Mouse (Mus musculus) midbrain, embryonic 16.5 days (tissue): ENCODE data around the gene Tm2d3. TPM values are rescaled to one million over a fixed set of nuclear protein-coding genes. Genes with fewer than 3 reads are reported as not detected.
A peak's percentile ranks its signal among the peaks of the same experiment; 100 is the strongest.

ENCODE experiments used
- ATAC-seq: fragments of 200-750 bp; cut with Nextera tagmentation; 2 replicates; pipeline ENCODE4 v1.8.0; 2017; ENCODE audit warnings: moderate TSS enrichment
- H3K27ac ChIP-seq: fragments of 300-500 bp; sonication (generic); 2 replicates; pipeline ENCODE4 v1.5.1; 2014; ENCODE audit warnings: mild to moderate bottlenecking, low read length, mixed read lengths
- H3K27me3 ChIP-seq: fragments of 300-500 bp; sonication (generic); 2 replicates; pipeline ENCODE4 v1.6.1; 2014; ENCODE audit warnings: low read depth, low read length, mixed read lengths; ENCODE audit not compliant: control insufficient read depth, insufficient read depth
- H3K36me3 ChIP-seq: fragments of 300-500 bp; sonication (generic); 2 replicates; pipeline ENCODE4 v1.6.1; 2014; ENCODE audit warnings: mild to moderate bottlenecking, low read length, moderate library complexity, mixed read lengths; ENCODE audit not compliant: control insufficient read depth, insufficient read depth
- H3K4me1 ChIP-seq: fragments of 300-500 bp; sonication (generic); 2 replicates; pipeline ENCODE4 v1.6.1; 2014; ENCODE audit warnings: mild to moderate bottlenecking, low read length, mixed read lengths; ENCODE audit not compliant: control insufficient read depth, insufficient read depth
- H3K4me2 ChIP-seq: fragments of 300-500 bp; sonication (generic); 2 replicates; pipeline ENCODE4 v1.6.1; 2014; ENCODE audit warnings: mild to moderate bottlenecking, low read length, mixed read lengths
- H3K4me3 ChIP-seq: fragments of 300-500 bp; sonication (generic); 2 replicates; pipeline ENCODE4 v1.5.1; 2014; ENCODE audit warnings: low read depth, mild to moderate bottlenecking, low read length, moderate library complexity, mixed read lengths
- H3K9ac ChIP-seq: fragments of 300-500 bp; sonication (generic); 2 replicates; pipeline ENCODE4 v1.6.1; 2014; ENCODE audit warnings: low read depth, low read length, mixed read lengths
- H3K9me3 ChIP-seq: fragments of 300-500 bp; sonication (generic); replicated peaks from 2 replicates; pipeline ENCODE4 v1.6.1; 2014; ENCODE audit warnings: mild to moderate bottlenecking, low read length, mixed read lengths; ENCODE audit not compliant: control insufficient read depth, poor library complexity, severe bottlenecking
- WGBS: fragments of 180-500 bp; shearing (Covaris S2); extraction: QIAGEN DNeasy Blood & Tissue Kit; methylation state at CpG from one replicate; pipeline ENCODE4 v1.1.7; 2014; 5-methylcytosine and 5-hydroxymethylcytosine counted together
- polyA plus RNA-seq: library from polyadenylated mRNA; unstranded; fragments of >200 nt; fragmentation: Nextera tagmentation; extraction: Ambion mirVana; gene quantifications from 2 replicates; pipeline ENCODE4 v1.2.1, GENCODE M21; 2015

Gene Tm2d3
- polyA plus RNA-seq, 1 experiment from 2014 or later, result 85.6 TPM

DNA sequence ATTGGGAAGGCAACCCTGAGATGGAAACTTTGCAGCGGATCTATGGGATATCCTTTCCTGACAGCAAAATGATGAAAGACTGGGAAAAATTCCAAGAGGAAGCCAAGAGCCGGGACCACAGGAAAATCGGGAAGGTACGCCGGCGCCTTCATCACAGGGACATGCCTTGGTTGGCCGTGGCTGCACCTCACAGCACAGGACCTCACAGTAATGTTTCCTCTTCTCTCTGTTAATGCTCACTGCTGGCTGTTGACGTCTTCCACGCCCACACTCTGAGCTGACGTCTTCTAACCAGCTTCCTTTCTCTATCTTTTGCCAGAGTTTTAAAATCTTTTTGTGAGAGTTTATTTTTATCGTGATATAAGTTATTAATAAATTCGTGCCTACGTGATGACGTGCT, 27.1 kb upstream of the Tm2d3 start:
- no peak overlapping the region for H3K27ac ChIP-seq
- H3K4me2 ChIP-seq, result no peak overlapping the region
- peaks cover 16% of the 10 kb centered on the region; the same call in 1 of the 2 replicates for H3K36me3 ChIP-seq
- H3K27me3 ChIP-seq, result no peaks in the 10 kb centered on the region
- ATAC-seq, result no peak
- WGBS, result 89% methylated on average over 14 of the region's 14 CpGs
- no peak overlapping the region for H3K4me3 ChIP-seq
- H3K9me3 ChIP-seq, result no peaks in the 10 kb centered on the region
- H3K4me1 ChIP-seq, result no peaks in the 10 kb centered on the region
- no peak overlapping the region for H3K9ac ChIP-seq

DNA sequence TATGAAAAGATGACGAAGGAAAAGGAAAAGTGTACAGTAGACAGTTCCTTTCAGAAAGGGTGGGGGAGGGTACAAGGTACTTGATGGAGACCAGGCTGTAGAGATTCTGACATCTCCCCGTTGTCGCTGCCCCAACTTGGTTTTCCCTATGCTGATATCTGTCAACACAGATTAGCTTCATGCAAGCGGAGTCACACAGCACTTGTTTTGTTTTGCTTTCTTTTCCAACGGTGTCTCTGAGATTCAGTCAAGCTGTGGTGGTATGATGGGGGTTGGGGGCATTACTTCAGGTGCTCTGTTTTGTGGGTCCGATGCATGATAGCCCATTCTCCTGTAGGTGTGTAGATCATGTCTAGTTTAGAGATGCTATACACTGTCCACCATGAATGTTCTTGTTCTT, 23.5 kb upstream of the Tm2d3 start:
- H3K4me2 ChIP-seq, result no peak overlapping the region
- WGBS, result 92% methylated on average over 6 of the region's 6 CpGs
- ATAC-seq, result no peak
- no peak overlapping the region for H3K4me3 ChIP-seq
- peaks cover 16% of the 10 kb centered on the region; the same call in 1 of the 2 replicates for H3K36me3 ChIP-seq
- H3K9me3 ChIP-seq, result no peaks in the 10 kb centered on the region
- no peak overlapping the region for H3K27ac ChIP-seq
- H3K27me3 ChIP-seq, result no peaks in the 10 kb centered on the region
- H3K4me1 ChIP-seq, result no peaks in the 10 kb centered on the region
- H3K9ac ChIP-seq, result no peak overlapping the region

DNA sequence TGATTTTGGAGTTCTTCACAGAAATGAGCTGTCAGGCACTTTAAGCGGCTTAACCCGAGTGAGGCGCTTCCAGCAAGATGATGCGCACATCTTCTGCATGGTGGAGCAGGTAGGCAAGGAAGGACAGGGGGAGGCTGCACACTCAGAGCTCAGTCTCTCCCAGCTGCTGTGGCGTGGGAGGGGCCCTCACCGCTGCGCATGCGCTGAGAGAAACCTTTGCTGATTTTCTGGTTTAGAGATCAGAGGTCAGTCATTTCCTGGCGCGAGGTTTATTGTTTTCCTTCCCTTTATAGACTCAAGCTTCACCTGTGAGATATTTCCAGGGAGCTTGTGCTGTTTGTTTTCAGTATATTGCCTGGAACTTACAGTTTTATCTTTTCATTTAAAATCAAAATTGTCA, 12.9 kb upstream of the Tm2d3 start:
- no peak overlapping the region for H3K4me2 ChIP-seq
- no peak overlapping the region for H3K9ac ChIP-seq
- WGBS, result 76% methylated on average over 10 of the region's 10 CpGs
- H3K36me3 ChIP-seq, result peaks cover 10% of the 10 kb centered on the region
- no peak for ATAC-seq
- H3K4me3 ChIP-seq, result no peak overlapping the region
- no peaks in the 10 kb centered on the region for H3K27me3 ChIP-seq
- no peak overlapping the region for H3K27ac ChIP-seq
- no peaks in the 10 kb centered on the region for H3K9me3 ChIP-seq
- H3K4me1 ChIP-seq, result no peaks in the 10 kb centered on the region

DNA sequence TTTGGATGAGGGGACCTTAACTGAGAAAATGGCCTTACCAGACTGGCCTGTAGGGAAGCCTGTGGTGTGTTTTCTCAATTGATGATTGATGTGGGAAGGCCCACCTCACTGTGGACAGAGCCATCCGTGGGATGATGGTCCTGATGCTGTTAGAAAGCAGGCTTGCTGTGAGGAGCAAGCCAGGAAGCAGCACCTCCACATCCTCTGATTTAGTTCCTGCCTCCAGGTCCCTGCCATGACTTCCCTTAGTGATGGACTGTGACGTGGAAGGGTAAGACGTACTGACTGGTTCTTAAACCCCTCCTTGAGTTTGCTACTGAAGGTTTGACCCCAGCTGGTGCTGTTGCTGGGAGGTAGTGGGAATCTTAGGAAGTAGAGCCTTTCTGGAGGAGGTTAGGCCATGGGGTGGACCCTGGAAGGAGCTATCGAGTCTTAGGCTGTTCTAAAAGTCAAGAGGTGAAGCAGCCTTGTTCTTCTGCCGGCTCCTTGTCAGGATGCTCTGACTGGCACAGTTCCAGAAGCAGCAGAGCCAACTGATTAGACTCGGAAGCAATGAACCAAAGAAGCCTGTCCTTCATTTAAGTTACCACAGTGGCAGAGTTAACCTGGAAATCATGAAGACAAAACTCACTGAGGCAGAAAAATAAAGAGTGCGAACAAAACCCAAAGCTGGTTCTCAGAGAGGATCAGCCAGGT, 11.9 kb upstream of the Tm2d3 start:
- H3K27me3 ChIP-seq, result no peaks in the 10 kb centered on the region
- no peak overlapping the region for H3K4me2 ChIP-seq
- H3K36me3 ChIP-seq, result peaks cover 10% of the 10 kb centered on the region
- 72% methylated on average over 7 of the region's 7 CpGs for WGBS
- H3K4me3 ChIP-seq, result no peak overlapping the region
- no peak overlapping the region for H3K9ac ChIP-seq
- H3K9me3 ChIP-seq, result no peaks in the 10 kb centered on the region
- H3K27ac ChIP-seq, result no peak overlapping the region
- ATAC-seq, result no peak
- peaks cover 2% of the 10 kb centered on the region; the same call in 1 of the 2 replicates for H3K4me1 ChIP-seq

DNA sequence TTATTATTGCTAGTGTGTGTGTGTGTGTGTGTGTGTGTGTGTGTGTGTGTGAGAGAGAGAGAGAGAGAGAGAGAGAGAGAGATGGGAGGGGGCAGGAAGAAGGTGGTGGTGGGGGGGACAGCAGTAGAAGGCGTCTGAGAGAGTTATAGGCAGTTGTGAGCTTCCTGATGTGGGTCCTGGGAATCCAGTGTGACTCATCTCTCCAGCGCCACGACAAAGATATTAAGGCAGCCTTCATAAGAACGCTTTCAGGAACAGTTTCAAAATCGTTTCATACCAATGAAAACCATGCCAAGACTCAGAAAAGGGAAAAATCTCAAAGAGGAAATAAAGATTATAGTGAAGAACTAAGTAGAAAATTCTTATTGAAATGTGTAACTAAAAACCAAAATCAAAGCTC, 9.8 kb upstream of the Tm2d3 start:
- H3K4me2 ChIP-seq, result no peak overlapping the region
- H3K27ac ChIP-seq, result no peak overlapping the region
- peaks cover 5% of the 10 kb centered on the region; the same call in 1 of the 2 replicates for H3K4me1 ChIP-seq
- WGBS, result 85% methylated on average over 5 of the region's 5 CpGs
- H3K36me3 ChIP-seq, result peaks cover 3% of the 10 kb centered on the region
- H3K4me3 ChIP-seq, result no peak overlapping the region
- H3K27me3 ChIP-seq, result no peaks in the 10 kb centered on the region
- no peak overlapping the region for H3K9ac ChIP-seq
- no peak for ATAC-seq
- H3K9me3 ChIP-seq, result no peaks in the 10 kb centered on the region

DNA sequence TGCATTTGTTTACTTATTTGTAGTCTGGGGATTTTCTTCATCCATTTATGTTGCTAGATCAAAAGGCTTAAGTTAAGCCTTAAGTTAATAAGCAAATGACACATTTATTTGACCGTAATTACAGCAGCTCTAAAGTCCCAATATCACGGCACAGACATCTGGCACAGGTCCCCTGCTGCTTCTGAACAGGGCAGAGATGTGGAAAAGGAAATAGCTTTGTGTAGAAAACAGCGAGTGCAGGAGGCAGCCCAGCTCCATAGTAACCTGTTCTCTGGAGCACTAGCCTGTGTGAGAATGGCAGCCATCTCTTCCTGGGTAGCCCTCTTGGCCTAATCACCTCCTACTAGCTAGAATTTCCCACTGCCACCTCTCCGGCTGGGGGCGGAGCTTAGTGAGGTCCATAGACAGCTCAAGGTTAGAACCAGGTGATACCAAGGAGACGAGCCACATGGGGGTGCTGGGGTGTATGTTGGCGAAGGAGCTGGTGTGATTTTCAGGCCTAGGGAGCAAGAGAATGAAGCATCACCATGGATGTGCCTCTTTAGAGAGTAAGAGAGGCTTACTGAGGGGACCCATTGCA, 6.6 kb upstream of the Tm2d3 start:
- Histone ChIP-seq H3K9me3 (no peaks in the 10 kb centered on the region), H3K27ac (peak overlapping the region; percentile 28; the same call in 1 of the 2 replicates), H3K27me3 (no peaks in the 10 kb centered on the region), H3K9ac (no peak overlapping the region), H3K36me3 (peaks cover 3% of the 10 kb centered on the region; the same call in 1 of the 2 replicates), H3K4me2 (no peak overlapping the region), H3K4me1 (peaks cover 5% of the 10 kb centered on the region; the same call in 1 of the 2 replicates), H3K4me3 (no peak overlapping the region)
- ATAC-seq, result 0 out of 2 replicates have a peak, but pooled peaks have one; percentile 54
- WGBS, result 34% methylated on average over 7 of the region's 7 CpGs

DNA sequence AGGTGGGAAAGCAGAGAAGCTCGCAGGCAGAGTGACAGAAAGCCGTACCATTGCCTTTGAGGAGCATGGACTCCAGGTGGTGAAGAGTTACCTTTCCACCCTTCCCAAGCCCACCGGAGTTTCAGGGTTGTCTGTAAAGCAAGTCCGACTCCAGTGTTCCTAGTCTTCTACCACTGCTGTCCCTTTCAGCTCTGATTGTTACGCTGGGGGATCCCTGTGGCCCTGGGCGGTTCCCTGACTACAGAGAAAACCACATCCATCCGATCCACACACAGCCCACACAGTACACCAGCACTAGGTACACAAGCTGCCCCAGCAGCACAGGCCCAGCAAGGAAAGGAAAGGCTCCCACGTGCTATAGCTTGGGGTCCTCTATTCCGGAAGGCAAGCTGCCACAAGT, 4.3 kb upstream of the Tm2d3 start:
- WGBS, result 91% methylated on average over 9 of the region's 9 CpGs

DNA sequence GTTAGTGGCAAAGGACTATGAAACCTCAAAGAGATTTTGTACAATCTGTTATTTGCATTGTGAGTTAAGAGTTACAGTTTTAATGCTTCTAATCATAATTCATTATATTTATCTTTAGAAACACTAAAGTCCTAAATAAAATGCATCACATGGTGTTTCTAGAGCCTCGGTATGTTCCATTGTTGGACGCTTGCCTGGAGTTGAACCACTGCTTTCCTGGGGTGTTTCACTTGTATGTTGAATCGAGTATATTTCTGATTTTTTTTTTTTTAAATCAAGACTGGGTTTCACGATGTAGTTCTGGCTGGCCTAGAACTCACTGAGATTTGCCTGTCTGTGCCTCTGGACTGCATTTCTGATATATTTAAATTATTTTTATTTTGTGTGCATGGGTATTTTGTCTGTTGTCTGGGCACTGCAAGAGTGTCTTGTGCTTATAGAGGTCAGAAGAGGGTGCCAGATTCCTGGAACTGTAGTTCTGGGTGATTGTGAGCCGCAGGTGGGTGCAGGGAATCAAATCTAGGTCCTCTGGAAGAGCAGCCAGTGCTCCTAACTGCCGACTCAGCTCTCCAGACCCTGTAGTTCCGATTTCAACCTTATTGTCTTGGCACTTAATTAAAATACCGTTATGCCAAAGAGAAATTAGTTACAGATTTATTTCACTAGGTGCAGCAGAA, 1.1 kb downstream of the Tm2d3 start:
- peaks cover 12% of the 10 kb centered on the region for H3K4me1 ChIP-seq
- H3K9ac ChIP-seq, result no peak overlapping the region
- ATAC-seq, result no peak
- no peak overlapping the region for H3K4me3 ChIP-seq
- H3K4me2 ChIP-seq, result no peak overlapping the region
- WGBS, result 84% methylated on average over 8 of the region's 8 CpGs
- no peaks in the 10 kb centered on the region for H3K27me3 ChIP-seq
- no peaks in the 10 kb centered on the region for H3K9me3 ChIP-seq
- no peak overlapping the region for H3K27ac ChIP-seq
- peaks cover 5% of the 10 kb centered on the region; the same call in 1 of the 2 replicates for H3K36me3 ChIP-seq

More for the DNA sequence above, 4.3 kb upstream of the Tm2d3 start:
- peaks cover 5% of the 10 kb centered on the region; the same call in 1 of the 2 replicates for H3K4me1 ChIP-seq
- H3K9ac ChIP-seq, result no peak overlapping the region
- no peak for ATAC-seq
- no peak overlapping the region for H3K27ac ChIP-seq
- peaks cover 3% of the 10 kb centered on the region; the same call in 1 of the 2 replicates for H3K36me3 ChIP-seq
- H3K9me3 ChIP-seq, result no peaks in the 10 kb centered on the region
- H3K4me3 ChIP-seq, result no peak overlapping the region
- no peak overlapping the region for H3K4me2 ChIP-seq
- no peaks in the 10 kb centered on the region for H3K27me3 ChIP-seq

DNA sequence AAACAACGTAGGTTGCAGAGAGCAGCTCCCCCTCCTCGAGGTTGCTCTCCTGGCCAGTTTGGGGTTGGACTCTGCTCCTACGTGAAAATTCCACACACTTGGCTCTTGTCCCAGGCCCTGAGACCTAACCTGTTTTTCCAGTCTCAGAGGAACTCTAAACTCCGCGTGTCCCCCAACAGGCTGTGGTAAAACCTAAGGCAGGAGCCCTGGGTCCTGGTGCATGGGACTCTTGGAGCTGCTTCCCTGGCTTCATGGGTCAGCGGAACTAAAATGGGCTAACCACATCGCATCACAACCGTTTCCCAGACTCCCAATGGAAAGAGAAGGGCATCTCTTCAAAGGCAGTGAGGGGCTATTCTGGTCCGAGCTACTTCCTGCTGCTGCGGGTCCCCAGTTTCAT, 1.9 kb downstream of the Tm2d3 start:
- H3K4me2 ChIP-seq, result peak overlapping the region; percentile 59
- WGBS, result 2% methylated on average over 10 of the region's 10 CpGs
- H3K9ac ChIP-seq, result peak overlapping the region; percentile 90
- H3K36me3 ChIP-seq, result peaks cover 8% of the 10 kb centered on the region; the same call in 1 of the 2 replicates
- peak overlapping the region; percentile 90 for H3K4me3 ChIP-seq
- H3K9me3 ChIP-seq, result no peaks in the 10 kb centered on the region
- H3K27me3 ChIP-seq, result no peaks in the 10 kb centered on the region
- no peak for ATAC-seq
- peaks cover 12% of the 10 kb centered on the region for H3K4me1 ChIP-seq
- peak overlapping the region; percentile 90 for H3K27ac ChIP-seq
